Mouse (Mus musculus) embryonic stem cell, embryonic (primary cell): ENCODE results near the gene Itgb6.

ENCODE experiments used
- CTCF ChIA-PET, 4 experiments: fragments of 300-600 bp in 2 of 4; fragments of 350-600 bp in 2 of 4; sonication (Branson Sonifier 250); formaldehyde crosslinking; loops; one replicate each; lab custom pipeline; 2022; ENCODE audit warnings: inconsistent platforms in 2 of 4; lab: Charles Lee
- POLR2A ChIA-PET, 4 experiments: fragments of 300-600 bp in 2 of 4; fragments of 350-600 bp in 2 of 4; sonication (Branson Sonifier 250); formaldehyde crosslinking; loops; one replicate each; lab custom pipeline; 2022; ENCODE audit warnings: antibody characterized with exemption in 4 of 4, inconsistent platforms in 1 of 4; lab: Charles Lee

Gene Itgb6

DNA sequence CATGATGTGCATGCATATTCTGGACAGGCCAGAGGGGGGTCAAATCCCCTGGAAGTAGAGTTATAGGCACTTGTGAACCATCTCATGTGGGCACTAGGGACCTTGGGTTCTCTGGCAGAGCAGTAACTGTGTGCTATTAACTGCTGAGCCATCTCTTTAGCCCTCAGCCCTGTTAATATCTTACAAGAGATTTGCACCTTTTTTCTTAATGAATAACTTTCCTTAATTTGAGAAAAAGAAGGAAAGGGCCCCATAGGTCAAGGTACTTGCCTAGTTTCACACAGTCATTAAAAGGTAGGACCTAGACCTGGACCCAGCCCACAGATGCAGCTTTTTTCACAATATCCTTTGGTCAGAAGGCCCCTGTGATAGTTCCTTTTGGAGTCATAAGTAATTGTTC, 5.9 kb downstream of the Itgb6 start:
- POLR2A ChIA-PET = no interaction called here
- CTCF ChIA-PET = interaction anchor here in 1 of 4 experiments (0.5 kb wide), 1 partner anchor 14 kb away, joined by 3 read pairs; no protein-coding TSS in a partner anchor

DNA sequence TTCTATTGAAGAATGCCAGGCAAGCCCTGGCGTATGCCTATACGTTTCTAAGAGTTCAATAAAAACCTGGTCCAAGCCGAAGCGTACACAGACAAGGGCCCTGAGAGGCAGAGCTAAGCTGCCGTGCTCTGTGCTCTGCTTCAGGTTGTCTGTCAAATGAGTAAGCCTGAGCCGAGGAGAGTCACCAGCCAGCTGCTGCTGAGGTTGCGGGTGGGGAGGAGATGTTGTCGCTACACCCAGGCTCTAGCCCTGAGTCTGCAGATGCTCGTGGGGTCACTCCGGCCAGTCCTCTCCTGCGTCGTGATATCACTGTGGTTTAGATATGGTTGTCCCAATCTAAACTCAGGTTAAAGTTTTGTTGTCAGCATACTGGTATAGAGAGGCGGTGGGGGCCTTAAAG, 6.7 kb downstream of the Itgb6 start:
- POLR2A ChIA-PET = no interaction called here
- CTCF ChIA-PET = no interaction called here

DNA sequence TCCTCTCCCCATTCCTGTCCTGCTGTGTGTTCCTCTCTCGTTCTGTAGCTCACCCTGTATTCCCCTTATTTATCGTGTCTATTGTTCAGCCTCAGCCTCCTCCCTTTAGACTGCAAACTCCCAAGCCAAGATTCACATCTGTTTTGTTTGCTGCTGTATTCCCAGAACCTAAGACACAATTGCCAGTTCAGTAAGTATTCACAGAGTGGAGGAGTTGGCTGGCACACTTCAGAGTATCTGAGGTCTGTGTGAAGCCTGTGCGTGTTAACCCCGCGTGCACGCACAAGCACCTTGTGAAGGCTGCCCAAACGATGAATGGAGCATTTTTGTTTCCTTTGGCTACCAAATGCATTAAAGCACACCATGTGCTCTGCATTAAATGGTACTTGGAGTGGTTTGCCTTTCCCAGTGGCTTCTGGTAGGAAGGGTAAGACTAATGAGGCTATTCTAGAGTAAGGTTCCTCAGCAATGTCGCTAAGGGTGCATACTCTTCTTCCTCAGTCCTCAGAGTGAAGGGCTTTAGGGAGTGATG, 7.4 kb downstream of the Itgb6 start:
- ChIA-PET POLR2A (no interaction called here), CTCF (no interaction called here)

DNA sequence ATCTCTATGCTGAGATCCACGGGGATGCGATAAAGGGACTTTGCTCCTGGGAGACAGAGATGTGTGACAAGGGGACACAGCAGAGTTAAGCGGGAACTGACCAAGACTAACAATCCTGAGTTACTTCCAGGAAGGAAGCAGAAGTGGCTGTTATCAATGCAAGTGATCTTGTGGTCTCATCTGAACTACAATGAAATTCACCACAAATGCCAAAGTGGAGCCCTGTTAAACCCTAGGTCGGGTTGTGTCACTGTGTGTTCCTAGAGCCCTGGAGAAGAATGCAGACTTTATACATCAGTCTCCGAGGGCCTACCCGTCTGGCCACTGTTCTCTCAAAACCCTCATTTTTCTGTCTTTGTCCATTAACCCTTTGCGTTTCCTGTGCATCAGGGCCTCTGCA, 8.0 kb downstream of the Itgb6 start:
- POLR2A ChIA-PET = no interaction called here
- CTCF ChIA-PET = no interaction called here

DNA sequence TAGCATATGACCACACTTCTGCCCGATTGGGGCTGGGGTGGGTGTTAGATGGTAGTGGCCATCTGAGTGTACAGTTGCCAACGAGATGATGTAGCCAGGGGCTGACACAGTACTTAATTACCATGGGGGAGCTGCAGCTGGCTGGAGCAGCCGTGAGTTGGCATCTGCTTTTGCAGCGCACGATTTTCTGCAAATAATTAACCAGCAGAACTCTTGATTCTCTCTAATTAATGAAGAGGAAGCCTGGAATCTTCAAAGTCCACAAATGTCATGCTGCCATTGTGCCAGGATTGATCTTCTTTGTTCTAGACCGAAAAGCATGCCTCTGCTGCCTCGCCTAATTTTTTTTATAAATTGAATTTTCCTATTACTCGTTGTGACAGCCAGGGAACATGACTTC, 8.6 kb downstream of the Itgb6 start:
- ChIA-PET POLR2A (interaction anchor here in 1 of 4 experiments (0.6 kb wide), 1 partner anchor 568 kb away, joined by 4 read pairs; no protein-coding TSS in a partner anchor), CTCF (interaction anchor here in 1 of 4 experiments (0.6 kb wide), 1 partner anchor 369 kb away, joined by 4 read pairs; no protein-coding TSS in a partner anchor)

DNA sequence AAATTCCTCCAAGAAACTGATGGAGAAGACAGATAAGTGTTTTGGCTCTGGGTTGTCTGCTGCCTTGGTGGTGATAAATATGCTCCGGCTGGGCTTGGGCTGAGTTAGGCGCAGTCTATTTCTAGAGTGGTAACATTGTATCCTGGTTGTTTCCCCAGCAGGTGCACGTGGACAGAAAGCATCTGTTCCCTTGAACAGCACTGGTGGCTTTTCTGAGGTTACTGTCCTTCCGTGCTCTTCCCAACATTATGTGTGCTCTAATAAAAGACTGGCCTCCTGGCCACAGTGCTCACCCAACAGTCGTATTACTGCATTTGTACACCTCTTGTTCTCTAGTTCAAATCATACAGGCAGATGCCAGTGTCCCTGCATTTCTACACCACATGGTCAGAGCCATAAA, 9.6 kb downstream of the Itgb6 start:
- ChIA-PET POLR2A (interaction anchor here in 1 of 4 experiments (0.6 kb wide), 1 partner anchor 569 kb away, joined by 4 read pairs; no protein-coding TSS in a partner anchor), CTCF (interaction anchor here in 1 of 4 experiments (0.6 kb wide), 1 partner anchor 370 kb away, joined by 4 read pairs; no protein-coding TSS in a partner anchor)

DNA sequence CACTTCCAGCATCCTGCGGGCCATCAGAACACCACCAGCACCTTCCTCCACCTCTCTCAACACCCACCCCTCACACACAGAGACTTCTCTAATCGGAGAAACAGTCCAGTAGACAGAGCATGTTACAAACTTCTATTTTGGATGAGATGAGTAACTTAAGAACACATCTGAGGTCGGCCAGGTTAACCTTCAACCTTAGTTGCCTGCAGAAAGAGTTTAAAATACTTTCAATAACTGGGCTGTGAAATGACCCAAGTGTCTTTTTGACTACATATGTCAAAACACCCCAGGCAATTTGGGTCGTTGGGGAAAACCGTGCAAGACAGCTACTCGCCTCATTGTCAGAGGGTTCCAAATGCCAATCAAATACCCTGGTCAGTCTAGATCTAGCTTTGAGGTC, 10.0 kb downstream of the Itgb6 start:
- CTCF ChIA-PET = no interaction called here

DNA sequence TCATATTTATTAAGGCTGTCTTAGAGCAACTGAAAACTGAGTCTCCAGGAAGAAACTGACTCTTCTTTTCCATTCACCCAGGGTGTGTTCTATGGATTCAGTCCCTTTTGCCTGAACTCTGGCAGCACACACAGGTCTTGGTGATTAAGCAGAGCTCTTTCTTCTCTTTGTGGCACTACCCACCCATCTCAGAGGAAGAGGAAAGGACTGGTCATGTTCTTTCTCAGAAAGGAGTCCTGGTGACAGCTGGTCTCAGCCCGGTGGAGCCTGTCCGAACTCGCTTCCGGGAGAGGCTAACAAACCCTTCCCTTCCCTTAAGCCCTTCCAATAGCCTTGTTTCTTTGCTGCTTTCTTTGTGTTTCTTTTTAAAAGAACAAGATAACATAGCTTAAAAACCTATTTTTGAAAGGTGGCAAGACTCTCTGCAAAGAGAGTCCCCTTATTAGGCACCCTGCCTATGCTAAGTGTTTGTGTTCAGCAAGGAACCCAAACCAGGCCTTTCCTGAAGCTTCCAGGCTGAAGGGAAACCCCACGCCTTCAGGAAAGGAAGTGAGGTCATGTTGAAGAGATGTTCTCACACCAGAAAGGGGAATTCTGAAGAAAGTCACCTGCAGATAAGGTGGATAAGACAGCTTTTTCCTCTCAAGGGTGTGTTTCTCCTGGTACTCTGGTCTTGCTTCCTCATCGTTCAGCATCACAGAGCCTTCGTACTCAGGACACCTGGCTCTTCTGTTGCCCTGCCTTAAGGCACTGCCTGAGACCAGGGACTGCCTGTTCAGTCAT, 11.2 kb downstream of the Itgb6 start:
- ChIA-PET POLR2A (interaction anchor here in 2 of 4 experiments (0.6 to 0.7 kb wide), 3 partner anchors 96 to 653 kb away, joined by 3 to 5 read pairs (median 4); no protein-coding TSS in a partner anchor), CTCF (interaction anchor here in 1 of 4 experiments (1.2 kb wide), 1 partner anchor 9 kb away, joined by 3 read pairs; no protein-coding TSS in a partner anchor)

More for the DNA sequence above, 10.0 kb downstream of the Itgb6 start:
- POLR2A ChIA-PET = interaction anchor here in 1 of 4 experiments (0.7 kb wide), 1 partner anchor 358 kb away, joined by 3 read pairs; no protein-coding TSS in a partner anchor

DNA sequence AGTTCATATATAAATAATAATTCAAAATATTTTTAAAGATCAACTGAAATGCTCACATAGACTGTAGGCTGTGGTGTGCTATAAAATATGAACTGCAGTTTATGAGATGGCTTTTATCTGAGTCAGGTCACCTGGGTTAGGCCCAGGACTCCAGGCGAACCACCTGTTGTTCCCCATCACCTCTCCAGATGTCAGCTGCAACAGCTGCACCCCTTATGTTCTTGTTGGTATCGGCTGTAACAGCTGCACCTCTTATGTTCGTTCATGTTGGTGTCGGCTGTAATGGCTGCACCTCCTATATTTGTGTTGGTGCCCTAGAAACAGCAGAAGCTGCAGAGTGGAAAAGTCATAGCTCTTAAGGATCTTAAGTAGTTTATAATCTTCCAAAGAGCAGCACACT, 12.1 kb downstream of the Itgb6 start:
- POLR2A ChIA-PET = no interaction called here
- CTCF ChIA-PET = no interaction called here

DNA sequence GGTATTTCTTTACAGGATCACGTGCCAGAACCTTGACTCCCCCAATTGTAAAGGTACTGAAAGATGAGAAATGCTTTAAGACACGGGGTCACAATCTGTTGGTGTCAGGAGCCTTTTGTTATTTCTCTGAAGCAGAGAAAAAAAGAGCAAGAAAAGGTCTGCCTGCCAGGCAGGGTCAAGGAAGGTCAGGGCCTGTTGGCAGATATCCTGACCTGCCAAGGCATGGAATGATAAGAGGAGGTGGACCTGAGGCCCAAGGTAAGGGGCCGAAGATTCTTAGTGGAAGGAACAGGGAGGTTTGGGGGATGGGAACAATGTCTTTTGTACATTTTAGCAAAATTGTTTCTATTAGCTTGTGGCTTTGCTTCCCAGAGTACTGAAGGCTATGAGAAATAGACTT, 13.8 kb downstream of the Itgb6 start:
- POLR2A ChIA-PET = no interaction called here
- CTCF ChIA-PET = interaction anchor here in 1 of 4 experiments (0.6 kb wide), 1 partner anchor 712 kb away, joined by 3 read pairs; no protein-coding TSS in a partner anchor

DNA sequence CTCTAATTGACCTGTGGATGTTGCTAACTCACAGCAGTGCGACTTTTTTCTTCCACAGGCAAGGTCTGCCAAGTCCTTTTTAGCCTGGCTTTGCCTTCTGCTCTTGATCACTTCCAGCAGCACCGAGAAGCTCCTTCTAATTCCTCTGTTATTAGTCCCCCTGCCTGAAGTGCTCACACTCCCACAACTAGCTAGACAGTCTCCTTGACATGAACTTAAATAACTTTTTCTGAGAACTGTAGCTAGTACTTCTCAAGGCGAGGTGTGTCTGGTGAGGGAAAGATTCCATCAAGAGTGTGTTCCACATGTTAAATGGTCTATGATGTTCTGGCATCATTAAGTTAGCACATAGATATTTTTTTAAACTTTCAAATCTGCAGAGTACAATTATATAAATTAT, 15.6 kb downstream of the Itgb6 start:
- POLR2A ChIA-PET = interaction anchor here in 1 of 4 experiments (0.6 kb wide), 1 partner anchor 213 kb away, joined by 6 read pairs; no protein-coding TSS in a partner anchor

DNA sequence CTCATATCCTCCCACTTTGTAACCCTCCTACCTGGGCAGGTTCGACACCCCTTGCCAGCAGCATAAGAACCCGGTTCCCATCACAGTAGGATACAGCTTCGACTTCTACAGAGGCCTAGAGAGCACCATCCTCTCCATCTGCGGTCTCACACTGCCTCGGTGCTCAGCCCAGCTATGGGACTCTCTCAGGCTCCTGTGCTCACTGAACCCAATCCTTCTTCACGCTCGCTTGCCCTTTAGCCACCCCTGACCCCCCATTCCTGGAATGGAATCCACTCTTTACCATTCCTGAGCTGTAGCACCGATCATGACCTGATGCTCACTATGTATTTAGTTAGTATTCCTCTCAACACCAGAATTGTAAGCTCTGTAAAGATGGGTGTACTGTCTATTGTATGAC, 17.0 kb downstream of the Itgb6 start:
- ChIA-PET POLR2A (interaction anchor here in 1 of 4 experiments (0.6 kb wide), 1 partner anchor 131 kb away, joined by 4 read pairs; no protein-coding TSS in a partner anchor), CTCF (interaction anchor here in 1 of 4 experiments (1.5 kb wide), 1 partner anchor 749 kb away, joined by 3 read pairs; no protein-coding TSS in a partner anchor)

More for the DNA sequence above, 15.6 kb downstream of the Itgb6 start:
- CTCF ChIA-PET = no interaction called here

DNA sequence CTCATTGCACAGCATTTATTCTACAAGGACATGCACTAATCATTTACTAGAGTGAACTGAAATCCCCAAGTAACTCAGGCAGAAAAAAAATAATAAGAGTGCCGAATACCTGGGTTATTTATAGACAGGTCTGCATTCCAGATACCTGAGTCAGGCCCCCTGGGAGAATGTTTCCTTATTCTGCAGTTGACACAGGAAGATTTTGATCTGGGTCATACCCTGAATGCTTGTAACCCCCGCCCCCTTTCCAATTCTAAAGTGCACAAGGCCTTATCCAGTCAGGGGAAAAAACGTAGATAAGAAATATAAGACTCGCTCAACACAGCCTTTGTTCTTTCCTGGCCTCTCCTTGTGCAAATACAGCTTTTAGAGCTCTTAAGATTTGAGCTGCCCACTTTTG, 19.1 kb downstream of the Itgb6 start:
- CTCF ChIA-PET = interaction anchor here in 1 of 4 experiments (1.5 kb wide), 1 partner anchor 18 kb away, joined by 5 read pairs; no protein-coding TSS in a partner anchor
- POLR2A ChIA-PET = no interaction called here

DNA sequence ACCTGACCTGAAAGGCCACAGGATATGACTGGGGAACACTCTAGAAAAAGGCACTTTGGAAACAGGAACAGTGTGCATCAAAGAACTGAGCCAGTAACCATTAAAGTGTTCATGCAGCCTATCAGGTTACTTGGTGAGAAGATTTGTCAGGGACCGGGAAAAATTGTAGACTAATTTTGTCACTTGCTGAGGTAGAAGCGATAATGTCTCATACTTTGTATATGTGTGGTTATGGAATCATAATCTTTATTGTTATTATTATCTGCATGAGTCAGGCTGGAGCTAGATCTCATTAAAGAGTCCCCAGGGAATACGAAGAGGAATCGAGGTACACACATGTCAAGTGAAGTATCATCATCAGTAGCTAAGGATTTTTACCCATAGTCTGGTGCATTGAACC, 21.5 kb downstream of the Itgb6 start:
- ChIA-PET POLR2A (no interaction called here), CTCF (interaction anchor here in 1 of 4 experiments (0.5 kb wide), 1 partner anchor 913 kb away, joined by 3 read pairs; no protein-coding TSS in a partner anchor)

DNA sequence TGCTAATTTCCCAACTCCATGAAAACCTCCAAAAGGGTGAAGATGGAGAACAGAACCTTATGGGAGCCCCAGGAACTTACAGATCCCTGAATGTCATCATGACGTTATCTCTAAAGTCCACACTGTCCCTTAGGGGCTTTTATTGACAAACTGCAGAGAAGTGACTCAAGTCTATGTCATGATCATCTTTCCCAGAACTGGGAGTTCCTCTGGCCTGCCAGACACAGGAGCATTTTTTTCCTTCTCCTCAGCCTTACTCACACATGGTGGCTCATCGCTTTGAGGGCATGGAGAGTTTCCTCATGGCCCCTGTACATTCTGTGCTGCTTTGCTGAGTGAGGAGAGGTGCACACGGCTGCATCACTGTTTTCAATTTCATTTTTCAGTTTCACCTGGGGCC, 22.4 kb downstream of the Itgb6 start:
- CTCF ChIA-PET = no interaction called here
- POLR2A ChIA-PET = interaction anchor here in 1 of 4 experiments (0.9 kb wide), 1 partner anchor 21 kb away, joined by 7 read pairs; no protein-coding TSS in a partner anchor

DNA sequence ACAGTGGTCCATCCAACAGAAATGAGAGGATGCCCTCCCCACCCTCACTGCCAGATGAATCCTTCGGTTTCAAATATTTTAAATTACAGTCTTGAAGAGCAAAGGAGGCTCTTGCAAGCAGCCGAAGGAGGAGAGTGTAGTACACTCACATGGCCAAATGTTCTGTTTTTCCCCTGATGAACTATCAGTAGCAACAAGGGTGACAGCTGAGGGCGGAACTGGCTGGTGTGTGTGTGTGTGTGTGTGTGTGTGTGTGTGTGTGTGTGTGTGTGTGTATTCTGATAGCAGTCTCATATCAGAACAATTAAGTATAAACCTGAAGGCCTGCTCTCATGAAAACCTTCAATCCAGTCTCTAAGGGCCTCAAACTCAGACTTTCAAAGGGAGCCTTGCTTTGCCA, 22.9 kb downstream of the Itgb6 start:
- ChIA-PET CTCF (no interaction called here), POLR2A (interaction anchor here in 1 of 4 experiments (0.9 kb wide), 1 partner anchor 20 kb away, joined by 7 read pairs; no protein-coding TSS in a partner anchor)

DNA sequence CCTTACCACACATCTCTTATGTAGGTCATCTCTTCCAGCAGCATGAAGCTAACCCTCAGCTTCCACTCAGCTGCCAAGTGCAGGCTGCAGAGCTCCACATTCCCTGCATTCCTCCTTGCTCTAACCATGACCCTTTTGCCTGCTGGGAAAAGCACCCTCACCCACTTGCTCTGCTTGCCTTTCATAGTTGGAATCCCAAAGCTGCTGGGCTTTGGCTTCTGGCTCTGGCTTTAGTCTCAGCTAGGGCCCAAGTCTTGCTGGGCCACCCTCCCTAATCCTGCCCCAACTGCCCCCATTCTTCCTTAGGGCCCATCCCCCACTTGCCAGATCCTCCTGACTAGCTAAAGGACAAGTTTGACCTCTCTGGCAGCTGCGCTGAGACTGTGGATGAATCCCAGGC, 24.3 kb downstream of the Itgb6 start:
- ChIA-PET CTCF (interaction anchor here in 1 of 4 experiments (0.7 kb wide), 1 partner anchor 23 kb away, joined by 3 read pairs; no protein-coding TSS in a partner anchor), POLR2A (interaction anchor here in 1 of 4 experiments (1.4 kb wide), 1 partner anchor 34 kb away, joined by 4 read pairs; no protein-coding TSS in a partner anchor)

DNA sequence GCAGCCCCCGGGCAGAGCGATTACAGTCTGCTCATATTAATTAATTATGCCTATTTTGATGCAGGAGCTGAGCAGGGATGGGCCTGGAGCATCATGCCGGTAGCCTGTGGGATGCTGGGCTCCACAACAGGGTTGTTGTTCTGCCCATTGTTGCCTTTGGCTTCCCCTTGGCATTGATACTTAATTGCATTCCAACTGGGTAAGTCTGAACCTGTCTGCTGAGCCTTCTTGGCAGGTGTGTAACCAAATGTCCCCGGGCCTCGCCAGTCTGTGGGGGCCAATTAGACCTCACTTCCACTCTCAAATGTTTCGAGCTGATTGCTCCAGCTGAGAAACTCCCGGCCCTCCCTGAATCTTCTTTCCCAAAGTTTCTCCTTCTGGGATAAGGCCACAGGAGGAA, 24.9 kb downstream of the Itgb6 start:
- POLR2A ChIA-PET = interaction anchor here in 1 of 4 experiments (1.4 kb wide), 1 partner anchor 35 kb away, joined by 4 read pairs; no protein-coding TSS in a partner anchor
- CTCF ChIA-PET = no interaction called here

DNA sequence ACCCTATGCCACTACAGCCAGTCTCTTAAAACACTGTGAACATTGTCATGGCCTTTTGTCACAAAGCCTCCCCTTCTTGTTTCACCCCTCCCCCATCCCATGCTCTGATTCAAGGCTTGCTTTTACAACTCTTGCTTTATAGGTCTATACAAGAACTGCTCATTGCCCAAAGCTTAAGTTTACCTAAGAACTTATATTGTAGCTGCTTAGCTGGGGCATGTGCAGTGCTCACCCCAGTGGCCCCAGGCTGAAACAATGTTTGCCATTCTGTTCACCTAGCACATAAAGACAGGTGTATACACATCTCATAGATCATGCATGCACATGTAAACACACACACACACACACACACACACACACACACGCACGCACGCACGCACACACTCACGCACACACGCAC, 25.9 kb downstream of the Itgb6 start:
- POLR2A ChIA-PET = no interaction called here
- CTCF ChIA-PET = no interaction called here
